Mouse (Mus musculus): ENCODE data around the gene Spag4.

Spag4 gene

DNA sequence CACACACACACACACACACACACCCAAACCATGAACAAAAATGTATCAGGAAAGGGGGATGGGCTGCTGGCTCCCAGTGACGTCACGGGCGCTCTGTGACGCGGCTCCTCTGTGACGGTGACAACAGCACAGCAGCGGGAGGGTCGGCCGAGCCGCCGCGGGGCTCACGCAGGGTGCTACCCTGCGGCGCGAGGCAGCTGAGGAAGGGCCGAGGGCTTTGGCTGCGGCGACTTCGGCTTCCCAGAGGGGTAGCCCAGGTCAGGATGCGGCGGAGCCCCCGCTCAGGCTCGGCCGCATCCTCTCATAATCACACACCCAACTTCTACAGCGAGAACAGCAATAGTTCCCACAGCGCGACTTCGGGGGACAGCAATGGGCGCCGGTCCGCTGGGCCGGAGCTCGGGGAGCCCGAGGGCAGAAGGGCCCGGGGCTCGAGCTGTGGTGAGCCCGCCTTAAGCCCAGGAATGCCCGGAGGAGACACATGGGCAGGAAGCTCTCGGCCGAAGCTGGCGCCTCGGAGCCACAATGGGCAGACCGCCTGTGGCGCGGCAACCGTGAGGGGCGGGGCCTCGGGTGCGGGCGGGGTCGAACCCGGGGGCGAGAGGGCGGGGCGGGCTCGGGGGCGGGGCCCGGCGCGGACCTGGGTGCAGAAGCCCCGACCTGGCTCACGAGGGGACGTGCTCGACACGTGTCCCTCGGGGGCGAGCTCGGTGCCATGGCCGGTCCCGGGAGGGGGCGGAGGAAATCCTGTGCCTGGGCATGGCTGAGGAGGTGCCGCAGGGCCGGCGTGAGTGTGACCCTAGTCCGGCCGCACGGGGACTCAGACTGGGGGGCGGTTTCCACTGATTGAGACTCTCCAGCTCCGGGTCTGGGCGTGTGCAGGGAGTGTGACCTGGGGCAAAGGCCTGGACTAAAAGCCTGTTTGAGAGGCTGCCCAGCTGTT lies at the start of gene Spag4:
Spag4 (plus strand) TSS at position 77 of the 943 bp plus-strand sequence.
- peak; percentile 75 to 83 for DNase-seq (ENCODE audit: low spot score in 2 of 2)

DNA sequence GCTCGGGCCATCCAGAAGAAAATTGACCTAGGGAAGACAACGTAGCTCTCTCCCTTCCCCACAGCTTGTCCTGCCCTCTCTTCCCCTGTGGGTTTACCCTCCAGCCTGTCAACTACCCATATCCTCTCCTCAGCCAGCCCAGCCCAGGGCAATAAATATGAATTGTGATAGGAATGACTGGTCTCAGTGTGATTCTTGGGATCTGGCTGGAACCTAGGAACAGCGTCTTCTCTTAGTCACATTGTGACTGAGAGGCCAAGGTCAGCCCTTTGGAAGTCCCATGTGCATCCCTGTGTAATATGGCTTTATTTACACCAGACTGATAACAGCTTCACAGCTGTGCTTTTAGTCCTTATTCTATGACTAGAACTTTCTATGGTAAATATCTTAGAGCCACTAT lies 46.9 kb upstream of the Spag4 start:
- DNase-seq (ENCODE audit: low spot score in 2 of 2) = no peak

DNA sequence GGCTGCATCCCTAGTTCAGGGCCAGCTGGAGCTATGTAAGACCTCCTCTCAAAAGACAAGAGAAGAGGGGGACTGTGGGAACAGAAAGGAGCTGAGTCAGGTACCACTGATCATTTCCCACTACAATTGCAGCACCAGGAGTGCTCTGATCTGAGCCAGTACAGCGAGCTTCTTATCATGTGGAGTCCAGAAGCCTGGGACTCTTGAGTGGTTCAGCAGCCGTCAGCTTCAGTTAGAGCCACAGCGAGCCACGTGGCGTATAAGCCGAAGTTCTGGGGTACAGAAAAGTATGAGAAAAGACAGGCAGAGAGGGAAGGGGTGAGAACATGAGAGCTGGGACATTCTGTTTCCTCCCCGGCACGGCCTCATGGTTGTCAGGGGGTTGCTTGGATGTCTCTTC lies 43.8 kb upstream of the Spag4 start:
- DNase-seq (ENCODE audit: low spot score in 2 of 2) = no peak

DNA sequence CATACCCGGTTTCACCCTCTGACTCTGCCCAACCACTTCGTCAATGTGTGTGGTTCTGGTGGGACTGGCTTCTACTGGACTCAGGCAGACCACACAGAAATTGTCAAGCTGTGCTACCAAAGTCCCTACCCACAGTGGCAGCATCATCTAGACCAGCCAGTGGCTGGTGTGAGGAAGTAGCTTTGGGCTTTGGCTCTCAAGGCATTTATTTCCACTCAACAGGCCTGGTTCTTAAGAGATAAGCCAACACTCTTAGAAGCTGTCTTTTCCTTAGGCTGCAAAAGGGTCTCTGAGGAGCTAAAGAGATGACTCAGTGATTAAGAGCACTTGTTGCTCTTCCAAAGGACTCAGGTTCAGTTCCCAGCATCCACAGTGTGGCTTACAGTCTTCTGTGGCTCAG lies 43.2 kb upstream of the Spag4 start:
- no peak for DNase-seq (ENCODE audit: low spot score in 2 of 2)

DNA sequence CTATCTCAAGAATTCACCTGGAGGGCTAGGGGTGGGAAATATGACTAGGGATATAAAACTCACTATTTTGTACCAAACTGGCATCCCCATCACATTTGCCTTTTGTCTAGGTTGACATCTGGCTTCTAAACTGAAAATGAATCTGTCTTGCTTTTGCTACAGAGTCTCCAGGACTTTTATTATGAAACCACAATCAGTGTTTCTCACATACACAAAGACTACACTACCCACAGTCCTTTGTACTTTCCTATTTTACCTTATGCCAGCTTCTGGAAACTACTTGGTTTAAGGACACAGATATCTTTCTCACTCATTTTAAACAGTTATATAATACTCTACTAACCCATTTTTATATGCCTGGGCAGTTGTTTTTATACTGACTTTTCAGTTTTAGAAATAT lies 39.5 kb upstream of the Spag4 start:
- DNase-seq (ENCODE audit: low spot score in 2 of 2) = no peak

DNA sequence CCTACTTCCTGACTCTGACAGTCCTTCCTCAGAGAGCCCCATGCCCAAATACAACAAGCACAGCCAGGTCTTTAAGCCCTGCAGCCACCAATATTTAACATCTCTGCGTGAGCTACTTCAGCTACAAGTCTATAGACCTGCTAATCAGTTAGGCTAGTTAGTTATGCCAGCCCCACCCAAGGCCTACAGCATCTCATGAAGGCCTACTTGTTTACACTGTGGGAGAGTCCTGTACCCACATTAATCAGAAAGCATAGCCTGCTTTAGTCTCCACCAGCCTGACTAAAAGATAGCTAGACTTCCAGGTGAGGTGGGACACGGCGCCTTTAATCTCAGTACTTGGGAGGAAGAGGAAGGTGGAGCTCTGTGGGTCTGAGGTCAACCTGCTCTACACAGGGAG lies 25.6 kb upstream of the Spag4 start:
- DNase-seq (ENCODE audit: low spot score in 2 of 2) = no peak

DNA sequence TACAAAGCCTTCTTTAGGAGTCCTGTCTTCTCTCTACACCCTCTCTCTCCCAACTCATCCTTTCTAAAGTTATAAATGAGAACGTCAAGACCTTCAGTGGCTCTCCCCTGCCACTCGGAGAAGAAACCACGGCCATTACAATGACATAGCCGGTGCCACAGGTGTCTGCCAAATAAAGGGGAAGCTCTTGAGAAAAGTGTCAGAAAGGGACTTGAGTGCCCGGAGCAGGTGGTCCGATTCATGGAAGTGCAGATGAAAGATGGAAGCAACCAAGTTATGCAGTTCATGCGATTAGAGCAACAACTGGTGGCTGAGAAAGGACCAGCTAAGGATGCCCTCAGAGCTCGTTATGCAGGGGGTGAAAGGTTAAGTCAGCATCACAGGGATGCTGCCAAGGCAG lies 22.1 kb upstream of the Spag4 start:
- no peak for DNase-seq (ENCODE audit: low spot score in 2 of 2)

DNA sequence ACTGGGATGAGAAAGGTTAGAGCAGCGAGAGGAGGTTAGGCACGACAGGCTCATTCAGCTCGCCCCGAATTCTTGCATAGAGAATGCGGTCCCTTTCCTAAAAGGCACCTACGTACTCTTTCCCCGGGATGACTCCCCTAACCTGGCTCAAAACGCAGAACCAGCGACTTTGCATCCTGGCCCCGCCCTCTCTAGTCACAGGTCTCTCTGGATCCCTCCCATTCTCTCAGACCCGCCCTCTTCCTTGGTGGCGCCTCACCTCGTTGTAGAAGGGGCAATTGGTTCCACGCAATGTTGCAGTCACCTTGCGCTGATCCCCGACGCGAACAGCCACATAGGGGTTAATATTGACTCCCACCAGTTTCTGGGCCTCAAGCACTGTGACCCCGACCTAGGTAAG lies 17.0 kb upstream of the Spag4 start:
- DNase-seq (ENCODE audit: low spot score in 2 of 2) = peak in 1 of 2 experiments; percentile 32

DNA sequence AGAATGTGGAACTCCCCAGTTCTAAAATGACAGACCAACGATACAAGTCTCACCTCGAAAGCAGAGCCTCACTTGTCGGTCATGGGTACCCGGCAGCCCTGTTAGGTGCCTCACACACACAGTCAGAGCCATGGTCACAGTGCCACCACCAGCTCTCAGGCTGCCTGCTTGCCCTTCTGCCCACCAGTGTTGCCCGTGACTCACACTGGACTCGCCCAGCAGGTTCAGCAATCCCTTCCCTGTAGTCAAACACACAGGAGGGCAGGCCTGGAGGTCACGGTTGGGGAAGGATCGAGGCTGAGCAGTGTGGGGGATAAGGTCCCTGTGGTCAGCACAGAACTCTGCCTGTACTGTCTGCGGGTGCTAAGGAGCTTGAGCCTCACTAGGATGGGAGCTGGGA lies 12.2 kb upstream of the Spag4 start, which contains the start of gene Fer1l4:
Fer1l4 (minus strand) TSS at position 132 of the 400 bp plus-strand sequence.
- no peak for DNase-seq (ENCODE audit: low spot score in 2 of 2)

DNA sequence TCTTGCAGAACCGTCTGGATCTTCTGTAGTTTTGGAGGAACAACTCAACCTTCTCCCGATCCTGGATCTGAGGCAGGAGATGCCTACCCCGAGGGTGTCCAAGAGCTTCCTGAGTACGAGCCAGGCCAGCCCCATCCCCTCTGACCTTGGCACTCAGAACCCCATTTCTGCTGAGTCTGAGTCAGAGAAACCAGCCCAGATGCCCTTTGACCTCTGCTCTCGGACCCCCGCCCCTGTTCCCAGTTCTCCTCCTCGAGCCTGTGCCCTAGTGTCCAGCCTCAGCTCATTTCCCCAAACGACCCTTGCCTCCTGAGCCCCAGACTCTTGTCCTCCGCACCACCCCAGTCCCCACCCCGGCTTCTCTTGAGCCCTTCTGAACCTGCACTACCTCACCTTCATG lies 1.2 kb downstream of the Spag4 start:
- DNase-seq (ENCODE audit: low spot score in 2 of 2) = no peak

DNA sequence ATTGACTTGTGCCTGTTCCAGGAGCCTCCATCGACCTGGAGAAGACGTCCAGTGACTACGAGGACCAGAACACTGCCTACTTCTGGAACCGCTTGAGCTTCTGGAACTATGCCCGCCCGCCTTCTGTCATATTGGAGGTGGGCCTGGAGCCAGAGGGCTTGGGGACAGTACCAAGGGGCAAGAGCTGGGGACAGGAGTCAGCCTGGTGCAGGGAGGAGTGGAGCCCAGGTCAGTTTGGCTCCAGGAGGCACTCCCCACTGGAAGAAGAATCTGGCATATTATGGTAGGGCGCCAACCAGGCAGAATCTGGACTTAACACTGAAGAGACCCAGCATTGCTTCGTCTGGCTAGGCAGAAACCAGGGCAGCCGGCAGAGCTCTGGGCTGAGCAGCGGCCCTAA lies 2.9 kb downstream of the Spag4 start:
- no peak for DNase-seq (ENCODE audit: low spot score in 2 of 2)

DNA sequence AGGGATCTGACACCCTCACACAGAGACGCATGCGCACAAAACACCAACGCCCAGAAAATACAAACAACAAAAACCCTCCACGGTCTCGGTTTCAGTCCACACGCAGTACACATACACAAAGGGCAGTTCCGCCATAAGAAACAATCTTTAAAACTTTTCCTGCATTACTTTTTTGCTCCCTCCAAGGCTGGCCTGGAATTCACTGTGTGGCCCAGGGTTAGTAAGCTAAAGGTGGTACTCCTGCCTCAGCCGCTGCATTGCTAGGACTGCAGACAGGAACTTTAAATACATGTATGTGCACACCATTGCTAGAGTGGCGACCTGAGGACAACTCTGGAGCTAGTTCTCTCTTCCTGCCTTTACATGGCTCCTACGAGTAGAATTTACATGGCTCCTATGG lies 6.3 kb downstream of the Spag4 start:
- DNase-seq (ENCODE audit: low spot score in 2 of 2) = no peak

DNA sequence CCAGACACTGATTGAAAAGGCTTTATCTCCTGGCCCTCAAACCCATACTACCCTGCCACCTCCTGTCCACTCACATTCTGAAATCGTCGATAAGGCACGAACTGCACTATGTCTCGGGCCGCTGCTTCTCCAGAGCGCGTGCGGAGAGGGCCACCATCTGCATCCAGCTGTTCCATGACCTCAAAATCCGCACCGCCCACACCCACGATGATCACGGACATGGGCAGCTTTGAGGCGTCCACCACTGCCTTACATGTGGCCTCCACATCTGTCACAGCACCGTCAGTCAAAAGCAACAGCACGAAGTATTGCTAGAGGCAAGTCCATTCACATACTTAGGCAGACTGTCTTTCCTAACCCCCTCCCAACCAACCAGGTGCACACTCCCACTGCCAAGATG lies 8.8 kb downstream of the Spag4 start:
- DNase-seq (ENCODE audit: low spot score in 2 of 2) = no peak

DNA sequence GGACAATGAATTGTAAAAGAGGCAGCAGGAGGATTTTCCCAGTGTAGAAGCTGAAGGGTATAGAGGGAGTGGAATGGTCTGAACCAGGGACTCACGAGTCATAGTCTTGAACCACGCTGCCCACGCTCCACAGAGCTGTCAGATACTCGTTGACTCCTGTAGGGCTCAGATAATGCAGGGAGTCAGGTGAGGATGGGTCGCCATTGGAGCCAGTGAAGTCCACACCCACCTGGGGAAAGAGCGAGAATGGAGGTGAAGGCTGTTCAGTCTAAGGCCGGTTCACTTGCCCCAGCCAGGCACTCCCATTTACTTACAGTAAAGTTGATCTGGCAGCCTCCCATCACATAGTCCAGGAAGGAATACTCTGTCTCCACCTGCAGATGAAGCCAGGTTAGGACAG lies 12.5 kb downstream of the Spag4 start:
- no peak for DNase-seq (ENCODE audit: low spot score in 2 of 2)

DNA sequence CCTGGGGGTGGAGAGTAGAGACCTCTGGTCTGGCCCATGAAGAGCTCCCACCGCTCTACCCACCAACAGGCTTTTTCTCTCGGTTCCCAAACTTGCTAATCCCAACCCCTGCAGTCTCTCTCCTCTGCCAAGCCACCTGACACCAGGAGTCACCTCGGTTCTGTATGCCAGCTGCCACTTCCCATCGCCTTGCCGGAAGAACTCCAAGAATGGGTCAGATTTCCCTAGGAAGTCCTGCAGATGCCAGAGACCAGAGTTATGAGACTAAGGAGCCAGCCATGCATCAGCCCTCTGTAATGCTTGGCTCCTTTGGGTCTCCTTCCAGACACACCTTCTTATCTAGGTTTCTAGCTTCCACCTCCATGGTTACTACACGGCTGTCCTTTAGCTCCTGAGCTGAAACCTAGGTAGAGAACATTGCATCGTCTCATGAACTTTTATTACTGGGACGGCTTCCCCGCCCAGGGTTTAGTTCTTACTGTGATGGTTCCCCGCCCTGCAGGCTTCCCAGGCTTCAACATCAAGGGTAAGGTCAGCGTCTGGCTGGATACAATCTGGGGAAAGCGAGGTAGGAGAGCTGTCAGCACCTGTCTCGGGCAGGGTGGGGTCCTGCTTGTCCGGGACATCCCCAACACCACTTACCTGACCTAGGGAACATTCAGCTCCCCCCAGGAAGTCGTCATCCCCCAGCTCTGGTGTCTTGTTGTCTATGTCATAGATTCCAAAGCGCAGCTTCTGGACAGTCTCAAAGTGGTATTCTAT lies 13.6 kb downstream of the Spag4 start:
- DNase-seq (ENCODE audit: low spot score in 2 of 2) = no peak

DNA sequence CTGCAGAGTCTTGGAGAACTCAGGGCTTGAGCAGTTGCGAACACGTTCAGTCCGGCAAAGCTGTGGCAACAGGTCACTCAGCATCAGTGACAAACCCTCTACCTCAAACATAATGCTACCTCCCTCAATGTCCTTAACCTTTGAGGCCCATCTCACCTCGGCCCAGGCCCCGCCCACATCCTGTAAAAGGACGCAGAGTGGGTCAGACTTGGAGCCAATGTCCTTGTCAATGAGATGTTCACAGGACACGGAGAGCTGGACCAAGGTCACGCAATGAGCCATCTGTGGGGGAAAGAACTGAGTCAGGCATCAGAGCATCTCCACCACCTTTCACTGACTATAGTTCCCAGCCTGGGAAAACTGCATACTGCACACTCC lies 14.2 kb downstream of the Spag4 start:
- DNase-seq (ENCODE audit: low spot score in 2 of 2) = no peak

DNA sequence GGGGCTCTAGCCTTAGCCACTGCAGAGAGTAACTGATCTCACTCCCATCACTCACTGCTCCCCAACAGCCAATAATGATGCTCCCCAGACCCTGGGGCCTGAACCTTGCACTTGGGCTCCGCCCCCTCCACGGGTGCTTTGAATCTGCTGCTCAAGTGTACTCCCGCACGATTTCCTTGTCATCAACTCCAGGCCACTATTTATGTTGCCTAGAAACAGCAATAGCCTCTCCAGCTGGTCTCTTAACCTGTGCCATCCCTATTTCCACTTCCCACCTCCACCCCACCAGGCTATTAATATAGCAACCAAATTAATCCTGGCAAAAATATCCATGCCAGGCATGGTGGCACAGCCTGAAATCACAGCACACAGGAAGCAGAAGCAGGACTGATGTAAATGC lies 14.7 kb downstream of the Spag4 start:
- no peak for DNase-seq (ENCODE audit: low spot score in 2 of 2)

DNA sequence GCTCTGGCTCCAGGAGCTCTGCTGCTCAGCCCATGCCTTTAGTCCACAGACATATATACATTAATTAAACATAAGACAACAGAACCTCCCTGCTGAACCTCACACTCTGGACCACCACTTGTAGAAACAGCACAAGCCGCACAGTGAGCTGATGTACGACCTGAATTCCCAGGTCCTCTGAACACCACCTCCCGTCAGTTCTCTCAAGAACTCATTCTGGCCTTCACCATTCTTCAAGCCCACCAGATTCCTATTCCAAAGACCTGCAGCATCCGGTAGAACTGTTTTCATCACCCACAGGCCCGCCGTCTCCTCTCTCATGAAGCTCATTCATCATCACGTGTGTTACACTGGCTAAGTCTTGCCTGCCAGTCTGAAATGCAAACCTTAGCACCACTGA lies 15.4 kb downstream of the Spag4 start:
- DNase-seq (ENCODE audit: low spot score in 2 of 2) = no peak

DNA sequence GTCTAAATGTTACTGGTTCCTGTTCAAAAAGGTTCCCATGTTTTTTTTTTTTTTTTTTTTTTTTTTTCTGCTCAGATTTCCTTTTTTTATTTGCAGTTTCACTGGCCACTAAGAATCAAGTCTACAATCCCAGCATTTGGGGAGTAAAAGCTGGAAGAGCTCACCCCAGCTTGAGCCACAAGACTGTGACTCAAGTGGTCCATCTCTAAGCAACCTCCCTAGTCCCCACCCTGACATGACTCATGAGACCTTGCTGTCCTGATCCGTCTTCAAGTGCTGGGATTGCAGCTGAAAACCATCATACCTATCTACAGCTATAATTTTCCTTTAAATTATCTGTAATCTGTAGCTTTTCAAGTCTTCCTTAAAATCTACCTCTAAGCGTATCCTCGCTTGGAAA lies 19.6 kb downstream of the Spag4 start:
- no peak for DNase-seq (ENCODE audit: low spot score in 2 of 2)

DNA sequence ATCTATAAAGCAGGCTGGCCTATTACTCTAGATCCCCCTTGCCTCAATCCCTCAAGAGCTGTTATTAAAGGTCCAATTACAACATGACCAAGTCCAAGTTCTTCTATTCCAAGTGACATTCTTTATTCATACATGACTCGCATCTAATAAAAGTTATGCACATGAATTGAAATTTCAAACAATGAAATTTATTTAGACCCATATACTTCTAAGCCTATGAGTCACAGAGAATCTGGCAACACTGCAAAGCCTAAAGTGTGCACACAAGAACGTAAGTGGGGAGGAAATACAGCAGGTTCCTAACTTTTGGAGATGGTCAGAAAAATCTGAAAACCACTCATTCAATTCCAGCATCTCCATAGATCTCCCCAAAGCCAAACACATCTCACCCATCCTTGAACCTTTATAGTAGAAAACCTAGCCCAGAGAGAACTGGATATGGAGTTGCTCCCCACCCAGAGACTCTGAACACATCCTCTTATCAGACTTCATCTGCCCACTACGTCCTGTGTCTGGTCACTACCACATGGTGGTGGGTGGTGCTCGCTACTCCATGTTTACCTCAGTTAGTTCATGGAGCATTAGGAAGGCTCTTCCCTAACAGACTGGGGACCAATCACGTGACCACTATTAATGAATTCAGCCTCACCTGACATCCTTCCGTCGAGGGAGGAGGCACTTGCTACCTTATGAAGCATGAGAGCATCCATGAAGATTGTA lies 22.6 kb downstream of the Spag4 start:
- DNase-seq (ENCODE audit: low spot score in 2 of 2) = no peak

DNA sequence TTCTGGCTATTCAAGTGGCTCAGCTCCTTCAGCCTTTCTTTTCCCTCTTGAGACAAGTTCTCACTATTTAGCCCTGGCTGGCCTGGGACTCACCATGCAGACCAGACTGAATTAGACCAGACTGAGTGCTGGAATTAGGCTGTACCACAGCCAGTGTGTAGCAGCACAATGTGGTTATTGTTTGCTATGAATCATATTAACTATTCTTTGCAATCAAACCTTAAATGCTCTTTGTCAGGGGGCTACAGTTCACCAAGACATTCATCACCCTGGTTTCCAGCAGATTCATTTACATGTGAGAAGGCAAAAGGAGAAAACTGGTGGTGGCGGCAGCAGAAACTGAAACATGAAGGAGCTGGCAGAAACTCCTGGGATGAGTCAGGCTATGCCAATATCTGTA lies 24.8 kb downstream of the Spag4 start:
- DNase-seq (ENCODE audit: low spot score in 2 of 2) = no peak

DNA sequence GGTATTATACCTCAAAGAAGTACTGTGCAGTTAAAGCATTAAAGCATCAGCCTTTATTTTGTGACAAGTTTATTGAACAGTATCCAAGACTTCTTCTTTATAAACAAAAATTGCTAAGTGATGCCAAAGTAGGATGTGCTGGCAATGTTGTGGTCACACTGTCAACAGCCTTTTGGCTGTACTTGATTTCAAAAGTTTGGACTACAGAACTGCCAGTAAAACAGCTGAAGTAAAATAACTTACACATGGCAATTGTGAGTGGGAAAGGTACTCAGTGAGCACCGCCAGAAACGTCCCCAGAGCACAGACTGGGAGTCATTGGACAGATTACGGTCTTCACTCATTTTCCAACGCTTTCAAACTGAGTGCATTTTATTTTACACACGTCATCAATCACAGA lies 27.0 kb downstream of the Spag4 start:
- no peak for DNase-seq (ENCODE audit: low spot score in 2 of 2)

Measured in spleen, postnatal 10 days (tissue).